Mouse (Mus musculus) kidney, adult 11 months (tissue): ENCODE data around the gene Slc2a1.

ENCODE experiments used
- DNase-seq: peaks from one replicate; pipeline ENCODE4 v3.0.0; 2022

Slc2a1 gene

DNA sequence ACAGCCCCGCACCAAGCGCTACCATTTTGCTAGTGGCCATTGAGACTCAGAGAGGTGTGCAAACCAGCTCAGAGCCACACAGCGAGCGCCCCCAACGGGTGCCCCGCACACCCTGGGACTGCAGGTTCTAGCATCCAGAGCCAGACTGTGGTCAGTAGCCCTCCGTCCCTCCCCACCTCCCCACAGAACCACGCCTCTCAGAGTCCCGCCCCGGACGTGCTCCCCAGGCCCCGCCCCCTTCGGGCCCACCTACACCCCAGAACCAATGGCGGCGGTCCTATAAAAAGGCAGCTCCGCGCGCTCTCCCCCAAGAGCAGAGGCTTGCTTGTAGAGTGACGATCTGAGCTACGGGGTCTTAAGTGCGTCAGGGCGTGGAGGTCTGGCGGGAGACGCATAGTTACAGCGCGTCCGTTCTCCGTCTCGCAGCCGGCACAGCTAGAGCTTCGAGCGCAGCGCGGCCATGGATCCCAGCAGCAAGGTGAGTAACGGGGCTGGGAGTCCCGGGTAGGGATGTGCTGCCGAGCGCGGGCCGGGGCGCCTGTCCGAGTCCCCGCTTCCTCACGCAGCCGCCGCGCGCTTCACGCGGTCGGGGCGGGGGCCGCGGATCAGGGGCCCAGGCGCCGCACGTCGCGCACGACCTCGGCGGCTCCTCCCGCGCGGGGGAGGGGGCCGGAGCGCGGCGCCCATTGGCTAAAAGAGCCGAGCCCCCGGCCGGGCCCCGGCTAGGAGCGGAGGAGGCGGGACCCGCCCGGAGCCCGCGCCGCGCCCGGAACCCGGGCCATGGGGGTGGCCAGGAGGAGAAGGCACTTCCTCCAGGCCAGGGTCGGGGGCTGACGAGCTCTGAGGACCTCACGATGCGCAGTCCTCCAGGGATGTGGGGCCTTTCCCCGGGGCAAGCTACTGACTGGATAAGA is at the start of gene Slc2a1:
Slc2a1 (plus strand) TSS at position 217 of the 914 bp plus-strand sequence.
- peak; percentile 92 for DNase-seq

DNA sequence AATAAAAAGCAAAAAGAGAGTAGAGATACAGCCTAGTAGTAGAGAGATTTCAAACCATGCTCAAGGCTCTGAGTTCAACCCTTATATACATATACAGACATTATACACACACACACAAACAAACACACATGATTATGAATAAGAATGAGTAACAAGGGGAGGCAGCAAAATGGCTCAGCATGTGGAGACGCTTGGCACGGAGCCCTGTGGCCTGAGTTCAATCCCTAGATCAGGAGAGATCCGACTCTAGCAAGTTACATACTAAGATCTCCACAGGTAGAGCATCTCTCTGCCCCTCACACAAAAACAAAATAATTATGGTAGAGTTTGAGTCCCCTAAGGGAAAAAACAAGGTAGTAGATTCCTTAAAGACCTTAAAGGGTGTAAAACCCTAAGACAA is 41.7 kb upstream of the Slc2a1 start:
- DNase-seq: no peak

GRCm38 (mm10) chr4:119067204-119067603 is 41.3 kb upstream of the Slc2a1 start:
- no peak for DNase-seq

GRCm38 (mm10) chr4:119068918-119069317 is 39.6 kb upstream of the Slc2a1 start:
- no peak for DNase-seq

DNA sequence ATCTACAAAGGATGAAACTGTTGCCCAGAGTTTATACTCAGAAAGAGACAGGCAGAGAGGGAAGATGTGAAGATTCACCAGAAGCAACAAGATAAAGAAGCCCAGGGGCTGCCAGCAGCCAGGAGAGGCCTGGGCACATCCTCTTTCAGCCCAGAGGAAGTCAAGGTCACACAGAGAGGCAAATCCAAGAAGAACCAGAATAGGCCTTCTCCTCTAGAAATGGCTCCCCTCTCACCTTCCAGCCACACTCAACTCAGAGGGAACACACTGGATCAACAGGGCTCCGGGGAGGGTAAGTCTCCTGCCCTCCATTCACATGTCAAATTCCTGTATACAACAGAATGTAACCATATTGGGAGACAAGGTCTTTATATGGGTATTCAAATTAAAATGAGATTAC is 38.3 kb upstream of the Slc2a1 start:
- no peak for DNase-seq

DNA sequence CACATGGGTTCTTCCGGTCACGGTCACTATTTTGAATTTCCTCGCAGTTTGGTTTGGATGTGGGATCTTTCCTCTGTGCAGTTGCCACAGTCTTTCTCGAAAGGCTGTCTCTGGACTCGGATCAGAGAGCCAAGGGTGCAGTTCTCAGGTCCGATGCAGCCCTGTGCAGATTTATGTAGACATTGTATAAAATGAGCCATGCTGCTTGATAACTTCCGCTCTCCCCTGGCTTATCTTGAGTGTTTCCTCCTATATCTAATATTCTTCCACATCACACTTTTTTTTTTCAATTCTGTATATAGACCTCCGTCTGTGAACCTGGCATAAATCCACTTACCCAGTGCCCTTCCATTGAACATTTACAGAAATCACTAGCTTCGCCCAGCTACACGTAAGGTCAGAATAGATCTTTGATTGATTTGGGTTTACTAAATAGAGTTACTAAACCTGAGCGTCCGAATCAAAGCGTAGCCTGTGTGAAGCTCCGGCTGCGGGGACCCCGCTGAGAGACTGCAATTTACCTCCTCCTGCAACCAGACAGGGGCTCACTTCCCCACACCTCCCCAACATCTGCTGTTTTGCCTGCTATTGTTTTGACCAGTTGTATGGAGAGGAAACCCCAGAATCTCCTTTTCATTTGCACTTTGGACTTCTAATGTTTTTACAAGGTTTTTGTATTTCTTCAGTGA is 37.4 kb upstream of the Slc2a1 start:
- no peak for DNase-seq

GRCm38 (mm10) chr4:119071648-119072362 is 36.7 kb upstream of the Slc2a1 start:
- no peak for DNase-seq

- DNase-seq: no peak
Measured at GRCm38 (mm10) chr4:119072363-119072940, 36.1 kb upstream of the Slc2a1 start.

DNA sequence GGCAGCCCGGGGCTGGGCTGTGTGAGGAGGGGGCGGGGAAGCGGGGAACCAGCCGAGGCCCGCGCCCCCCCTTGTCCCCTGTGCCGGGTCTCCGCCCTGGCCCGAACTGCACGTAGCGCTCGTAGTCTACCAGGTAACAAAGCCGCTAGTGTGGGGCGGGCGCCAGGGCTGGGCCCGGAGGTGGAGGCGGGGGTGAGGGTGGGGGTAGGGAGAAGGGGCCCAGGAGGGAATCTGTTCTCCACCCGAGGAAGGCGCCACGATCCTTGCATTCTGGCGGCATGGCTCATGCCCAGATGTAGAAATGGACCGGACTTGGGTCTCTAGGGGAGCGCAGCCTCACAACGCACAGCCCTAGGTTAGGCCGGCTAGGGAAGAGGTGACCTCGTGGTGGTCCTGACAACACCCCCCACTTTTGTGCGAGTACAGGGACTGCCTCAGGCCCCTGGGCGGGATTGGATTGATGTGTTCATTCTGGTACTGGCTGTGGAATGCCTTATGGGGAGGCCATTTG is 35.5 kb upstream of the Slc2a1 start:
- no peak for DNase-seq

- DNase-seq: no peak
Measured at GRCm38 (mm10) chr4:119073626-119074025, 34.9 kb upstream of the Slc2a1 start.

DNA sequence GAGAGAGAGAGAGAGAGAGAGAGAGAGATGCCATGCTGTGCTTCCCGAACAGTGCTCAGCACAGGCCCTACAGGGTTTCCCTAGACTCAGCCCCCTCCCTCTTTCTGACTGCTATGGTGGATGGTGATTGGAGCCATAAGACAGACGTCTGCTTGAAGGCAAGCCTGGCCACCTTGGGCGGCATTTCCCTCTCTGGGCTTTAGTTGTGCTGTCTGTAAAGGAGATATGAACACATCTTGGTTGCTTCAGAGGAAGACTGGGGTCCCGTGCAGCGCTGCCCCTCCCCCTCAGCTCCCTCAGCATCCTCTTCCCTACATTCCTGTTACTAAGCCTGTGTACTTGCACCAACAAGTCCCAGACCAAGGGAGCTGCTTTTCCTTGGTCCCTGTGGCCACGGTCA is 33.9 kb upstream of the Slc2a1 start:
- DNase-seq: no peak

DNA sequence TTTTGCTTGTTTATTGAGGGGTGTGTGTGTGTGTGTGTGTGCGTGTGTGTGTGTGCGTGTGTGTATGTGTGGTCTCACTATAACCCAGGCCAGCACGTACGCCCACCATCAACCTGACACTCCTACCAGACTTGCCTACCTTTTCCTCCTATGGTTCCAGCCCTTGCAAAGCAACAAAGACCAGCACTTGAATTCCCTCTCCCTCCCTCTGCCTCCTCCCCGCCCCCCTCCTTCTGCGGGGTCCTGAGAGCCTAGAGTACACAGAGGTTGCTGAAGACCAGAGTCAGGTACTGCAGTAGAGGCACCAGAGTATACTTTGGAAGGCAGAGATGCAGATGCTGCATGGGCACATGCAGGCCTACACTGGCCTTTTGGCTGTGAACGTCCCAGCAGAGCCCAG is 33.2 kb upstream of the Slc2a1 start:
- no peak for DNase-seq

DNA sequence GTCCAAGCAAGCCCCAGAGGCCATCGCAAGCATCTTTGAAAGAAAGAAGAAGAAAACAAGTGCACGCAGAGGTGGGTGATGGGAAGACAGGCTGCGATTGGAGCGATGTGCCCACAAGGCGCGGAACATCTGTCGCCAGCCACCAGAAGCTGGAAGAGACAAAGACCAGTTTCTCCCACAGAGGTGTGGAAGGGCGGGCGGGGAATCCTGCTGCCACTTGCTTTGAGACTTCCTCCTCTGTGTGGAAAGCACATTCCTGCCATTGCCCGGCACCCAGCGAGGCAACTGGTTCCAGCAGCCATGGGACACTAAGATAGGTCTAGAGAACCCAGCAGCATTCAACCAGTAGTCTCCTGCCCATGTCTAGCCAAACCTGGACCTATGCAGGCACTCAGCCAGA is 32.2 kb upstream of the Slc2a1 start:
- DNase-seq: peak; percentile 31

DNA sequence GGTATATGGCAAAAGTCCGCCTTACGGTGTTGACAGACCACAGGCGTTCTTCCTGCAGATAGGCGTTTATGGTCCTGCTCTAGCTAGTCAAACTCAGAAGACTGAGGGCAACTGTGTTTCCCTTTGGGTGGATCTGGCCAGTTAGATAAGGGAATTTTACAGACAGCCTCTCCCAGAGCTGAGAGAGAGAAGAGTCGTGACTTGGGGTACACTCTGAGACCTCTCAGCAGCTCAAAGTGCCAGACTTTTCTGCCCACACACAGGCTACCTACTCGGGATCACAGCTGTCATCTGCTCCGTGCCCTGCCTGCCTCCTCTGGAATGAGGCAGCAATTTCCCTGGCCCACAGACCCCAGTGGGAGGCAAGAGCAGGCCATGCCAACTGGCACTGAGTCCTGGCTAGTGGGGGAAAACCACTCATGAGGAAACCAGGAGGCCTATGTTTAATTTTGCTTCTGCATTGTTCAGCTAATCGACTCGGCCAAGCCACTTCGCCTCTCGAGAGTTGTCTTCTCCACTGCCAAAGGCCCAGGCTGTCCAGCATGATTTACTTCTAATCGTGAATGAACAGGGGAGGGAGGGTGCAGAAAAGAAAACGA is 31.3 kb upstream of the Slc2a1 start:
- DNase-seq: peak; percentile 29

GRCm38 (mm10) chr4:119079928-119080327 is 28.6 kb upstream of the Slc2a1 start:
- no peak for DNase-seq

- DNase-seq: no peak
Measured at GRCm38 (mm10) chr4:119082740-119083231, 25.7 kb upstream of the Slc2a1 start.

GRCm38 (mm10) chr4:119088424-119088823 is 20.1 kb upstream of the Slc2a1 start:
- DNase-seq: no peak

DNA sequence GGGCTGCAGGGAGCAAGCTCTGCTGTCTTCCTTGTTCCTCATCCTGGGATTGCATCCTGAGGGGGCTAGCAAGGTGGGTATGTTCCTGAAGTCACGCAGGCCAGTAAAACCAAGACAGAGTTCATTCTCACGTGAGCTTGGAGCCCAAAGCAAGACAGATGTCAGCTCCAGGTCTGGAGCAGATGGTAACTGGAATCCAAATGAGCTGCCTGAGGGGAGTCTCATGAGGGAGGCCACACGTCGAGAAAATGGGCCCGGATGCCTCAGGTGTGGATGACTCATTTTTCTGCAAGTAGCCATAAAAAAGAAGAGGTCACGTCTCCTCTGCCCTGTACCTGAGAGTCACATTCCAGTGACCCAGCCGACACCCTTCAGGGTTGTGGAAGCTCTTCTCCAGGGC is 14.6 kb upstream of the Slc2a1 start:
- DNase-seq: no peak

GRCm38 (mm10) chr4:119094987-119095386 is 13.5 kb upstream of the Slc2a1 start:
- DNase-seq: no peak

GRCm38 (mm10) chr4:119096401-119096800 is 12.1 kb upstream of the Slc2a1 start:
- peak; percentile 41 for DNase-seq

DNA sequence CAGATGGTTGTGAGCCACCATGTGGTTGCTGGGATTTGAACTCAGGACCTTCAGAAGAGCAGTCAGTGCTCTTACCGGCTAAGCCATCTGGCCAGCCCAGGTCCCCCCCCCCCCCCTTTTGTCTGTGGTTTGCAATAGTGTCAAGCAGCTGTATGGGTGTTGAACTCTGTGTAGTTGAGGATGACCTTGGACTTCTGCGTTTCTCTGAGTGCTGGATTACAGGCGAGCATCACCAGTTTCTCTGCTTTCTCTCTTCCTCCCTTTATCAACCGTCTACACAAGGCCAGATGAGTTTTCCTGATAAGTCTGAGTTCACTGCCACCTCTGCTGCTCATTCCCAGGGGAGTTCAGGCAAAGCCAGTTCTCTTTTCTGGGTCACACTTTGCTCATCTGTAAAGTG is 11.1 kb upstream of the Slc2a1 start:
- DNase-seq: no peak
